Mouse (Mus musculus) spleen, postnatal 36 days (tissue): ENCODE results near the gene Nav2.

Experiments
- DNase-seq, 2 experiments: peaks; one replicate each; pipeline ENCODE4 v3.0.0; 2022; ENCODE audit warnings: low spot score in 2 of 2, mixed read lengths in 1 of 2

Gene Nav2

GRCm38 (mm10) chr7:49326136-49326722 is 417.7 kb downstream of the Nav2 start:
- no peak for DNase-seq

- DNase-seq, result no peak
These were observed 418.6 kb downstream of the Nav2 start for GRCm38 (mm10) chr7:49326967-49327742.

GRCm38 (mm10) chr7:49330181-49330580 is 421.7 kb downstream of the Nav2 start:
- no peak for DNase-seq

- DNase-seq, result no peak
These were observed 423.4 kb downstream of the Nav2 start for GRCm38 (mm10) chr7:49331939-49332338.

GRCm38 (mm10) chr7:49332644-49333043 is 424.1 kb downstream of the Nav2 start:
- no peak for DNase-seq

GRCm38 (mm10) chr7:49334163-49334562 is 425.6 kb downstream of the Nav2 start:
- no peak for DNase-seq

GRCm38 (mm10) chr7:49335056-49335455 is 426.5 kb downstream of the Nav2 start:
- DNase-seq, result no peak

- DNase-seq, result no peak
These were observed 428.2 kb downstream of the Nav2 start for GRCm38 (mm10) chr7:49336725-49337124.

GRCm38 (mm10) chr7:49337710-49338109 is 429.2 kb downstream of the Nav2 start:
- DNase-seq, result no peak

- DNase-seq, result no peak
These were observed 431.4 kb downstream of the Nav2 start for GRCm38 (mm10) chr7:49339953-49340352.

GRCm38 (mm10) chr7:49341151-49341918 is 432.8 kb downstream of the Nav2 start:
- DNase-seq, result no peak

- DNase-seq, result no peak
These were observed 433.5 kb downstream of the Nav2 start for GRCm38 (mm10) chr7:49341919-49342529.

GRCm38 (mm10) chr7:49342556-49343080 is 434.1 kb downstream of the Nav2 start:
- no peak for DNase-seq

- DNase-seq, result peak in 1 of 2 experiments; percentile 6
These were observed 434.6 kb downstream of the Nav2 start for GRCm38 (mm10) chr7:49343081-49343600.

- DNase-seq, result no peak
These were observed 435.4 kb downstream of the Nav2 start for GRCm38 (mm10) chr7:49343752-49344484.

GRCm38 (mm10) chr7:49347338-49348272 is 439.1 kb downstream of the Nav2 start:
- no peak for DNase-seq

- no peak for DNase-seq
These were observed 440.1 kb downstream of the Nav2 start for GRCm38 (mm10) chr7:49348636-49349035.

- DNase-seq, result no peak
These were observed 441.9 kb downstream of the Nav2 start for GRCm38 (mm10) chr7:49350321-49351007.

GRCm38 (mm10) chr7:49351596-49352258 is 443.2 kb downstream of the Nav2 start:
- no peak for DNase-seq
